Mouse (Mus musculus) heart, adult 2 months (tissue): ENCODE results near the gene Snx22.

Source experiments
- CTCF ChIP-seq: fragments of 200-600 bp; IDR thresholded peaks from 2 replicates; pipeline ENCODE4 v1.8.1; 2022; ENCODE audit warnings: antibody characterized with exemption, mild to moderate bottlenecking, moderate library complexity
- POLR2A ChIP-seq: fragments of 200-500 bp; IDR thresholded peaks from 2 replicates; pipeline ENCODE4 v1.6.1; 2011; ENCODE audit warnings: mild to moderate bottlenecking, low read depth, low read length, control low read depth; ENCODE audit not compliant: insufficient read depth

DNA sequence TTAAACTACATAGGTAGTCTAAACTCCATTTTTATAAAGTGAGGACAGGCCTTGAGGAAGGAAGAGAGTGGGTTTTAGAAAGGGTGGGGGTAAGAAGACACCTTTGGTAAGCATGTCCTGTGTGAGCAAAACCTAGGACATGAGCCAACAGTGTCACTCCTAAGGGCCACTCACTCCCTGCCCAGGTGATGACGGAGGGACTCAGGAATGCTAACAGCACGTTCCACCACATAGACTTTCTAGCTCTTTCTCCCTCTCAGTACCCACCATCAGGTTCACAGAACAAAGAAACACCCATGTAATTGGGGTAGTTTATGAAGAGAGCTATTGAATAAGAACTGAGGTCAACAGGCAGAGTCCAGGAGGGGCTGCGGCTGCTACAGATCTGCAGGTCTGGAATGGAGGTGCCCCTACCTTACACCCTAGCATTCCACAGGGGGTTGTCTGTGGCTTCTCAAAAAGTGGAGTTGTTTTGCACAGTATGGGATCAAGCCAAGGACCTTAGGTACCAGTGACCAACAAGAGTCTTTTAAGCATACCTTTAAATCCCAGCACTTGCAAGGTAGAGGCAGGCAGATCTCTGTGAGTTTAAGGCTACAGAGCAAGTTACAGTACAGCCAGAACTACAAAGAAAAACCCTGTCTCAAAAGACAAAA lies 11.4 kb upstream of the Snx22 start:
- no peak for TF ChIP-seq CTCF
- no peak for TF ChIP-seq POLR2A
